Mouse (Mus musculus) heart, embryonic 14.5 days (tissue): ENCODE data around the gene Mast4. TPM values are rescaled to one million over a fixed set of nuclear protein-coding genes. Genes with fewer than 3 reads are reported as not detected.

Source experiments
- ATAC-seq: fragments of 200-750 bp; cut with Nextera tagmentation; 2 replicates; pipeline ENCODE4 v1.8.0; 2017; ENCODE audit warnings: low read depth, moderate TSS enrichment; ENCODE audit not compliant: insufficient number of reproducible peaks, insufficient read depth, low FRiP score
- H3K27ac ChIP-seq, 2 experiments: fragments of 200-500 bp in 1 of 2; fragments of 300-500 bp in 1 of 2; sonication (generic) in 1 of 2; replicated peaks in 1 of 2; 2 replicates each; pipeline ENCODE4 v1.5.1; 2012 to 2014; ENCODE audit warnings: low read depth in 2 of 2, low read length in 2 of 2, control low read depth in 1 of 2, mild to moderate bottlenecking in 1 of 2, mixed read lengths in 1 of 2; ENCODE audit not compliant: control insufficient read depth in 1 of 2, insufficient read depth in 1 of 2
- H3K27me3 ChIP-seq: fragments of 300-500 bp; sonication (generic); 2 replicates; pipeline ENCODE4 v1.6.1; 2014; ENCODE audit warnings: mild to moderate bottlenecking, low read length, control low read depth; ENCODE audit not compliant: control insufficient read depth, insufficient read depth
- H3K36me3 ChIP-seq: fragments of 300-500 bp; sonication (generic); 2 replicates; pipeline ENCODE4 v1.6.1; 2014; ENCODE audit warnings: mild to moderate bottlenecking, control low read depth, low read length, mixed read lengths; ENCODE audit not compliant: control insufficient read depth, insufficient read depth
- H3K4me1 ChIP-seq, 2 experiments: fragments of 200-500 bp in 1 of 2; fragments of 300-500 bp in 1 of 2; sonication (generic) in 1 of 2; 2 replicates each; pipeline ENCODE4 v1.6.1; 2012 to 2014; ENCODE audit warnings: low read length in 2 of 2, control low read depth in 1 of 2, mixed read lengths in 1 of 2; ENCODE audit not compliant: control insufficient read depth in 2 of 2, insufficient read depth in 2 of 2
- H3K4me2 ChIP-seq: fragments of 300-500 bp; sonication (generic); 2 replicates; pipeline ENCODE4 v1.6.1; 2014; ENCODE audit warnings: mild to moderate bottlenecking, low read length
- H3K4me3 ChIP-seq, 2 experiments: fragments of 200-500 bp in 1 of 2; fragments of 300-500 bp in 1 of 2; sonication (generic) in 1 of 2; 2 replicates each; pipeline ENCODE4 v1.5.1; 2012 to 2014; ENCODE audit warnings: low read length in 2 of 2, mild to moderate bottlenecking in 2 of 2, control low read depth in 1 of 2, low read depth in 1 of 2, moderate library complexity in 1 of 2; ENCODE audit not compliant: control insufficient read depth in 1 of 2, insufficient read depth in 1 of 2
- H3K9ac ChIP-seq: fragments of 300-500 bp; sonication (generic); 2 replicates; pipeline ENCODE4 v1.6.1; 2014; ENCODE audit warnings: mild to moderate bottlenecking, low read length
- H3K9me3 ChIP-seq: fragments of 300-500 bp; sonication (generic); 2 replicates; pipeline ENCODE4 v1.6.1; 2016; ENCODE audit warnings: low read length, control low read depth; ENCODE audit not compliant: control insufficient read depth
- WGBS: fragments of 180-500 bp; shearing (Covaris S2); extraction: QIAGEN DNeasy Blood & Tissue Kit; methylation state at CpG from one replicate; pipeline ENCODE4 v1.1.7; 2014; 5-methylcytosine and 5-hydroxymethylcytosine counted together
- polyA plus RNA-seq: library from polyadenylated mRNA; unstranded; fragments of >200 nt; fragmentation: Nextera tagmentation; extraction: Ambion mirVana; gene quantifications from 2 replicates; pipeline ENCODE4 v1.2.1, GENCODE M21; 2014

Gene Mast4
- polyA plus RNA-seq, 1 experiment from 2014 or later: 54.1 TPM

DNA sequence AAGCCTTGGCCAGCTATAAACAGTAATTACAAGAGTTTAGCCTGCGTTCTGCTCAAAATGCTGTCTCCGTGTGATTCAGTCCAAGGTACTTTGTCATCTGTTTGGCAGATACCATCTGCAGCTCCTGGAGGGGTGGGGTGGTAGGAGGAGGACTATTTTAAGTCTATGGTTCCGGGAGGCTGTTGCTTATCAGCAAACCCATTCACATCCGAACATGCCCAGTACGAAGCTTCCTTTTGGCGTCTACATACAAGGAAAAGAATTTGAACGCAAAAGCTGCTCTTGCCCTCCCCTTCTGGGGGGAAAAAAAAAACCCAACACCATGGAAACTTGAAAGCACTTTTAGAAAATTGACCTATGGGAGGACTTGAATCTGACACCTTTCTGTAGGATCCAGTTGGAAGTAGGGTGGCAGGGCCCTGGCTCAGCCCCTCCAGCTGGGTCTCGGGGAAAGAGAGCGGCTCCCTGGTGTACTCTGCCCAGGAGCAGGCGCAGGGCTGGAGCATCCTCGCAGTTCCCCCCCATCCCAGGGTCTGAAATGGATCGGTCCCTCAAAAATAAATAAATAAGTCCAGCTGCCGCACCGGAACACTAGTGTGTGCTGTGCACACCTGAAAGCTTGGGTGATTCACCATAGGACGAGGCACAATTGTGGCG, 428.2 kb downstream of the Mast4 start:
- peak; percentile 89 for ATAC-seq
- H3K9me3 ChIP-seq: no peaks in the 10 kb centered on the region
- H3K27me3 ChIP-seq: no peaks in the 10 kb centered on the region
- H3K4me1 ChIP-seq: peaks cover 8 to 22% of the 10 kb centered on the region in 2 experiments
- peak overlapping the region; percentile 58 to 72 for H3K4me3 ChIP-seq
- H3K36me3 ChIP-seq: no peaks in the 10 kb centered on the region
- H3K4me2 ChIP-seq: peak overlapping the region; percentile 81
- H3K9ac ChIP-seq: peak overlapping the region; percentile 90
- under 1% methylated on average over 16 of the region's 16 CpGs for WGBS
- peak overlapping the region; percentile 90 to 92 for H3K27ac ChIP-seq

DNA sequence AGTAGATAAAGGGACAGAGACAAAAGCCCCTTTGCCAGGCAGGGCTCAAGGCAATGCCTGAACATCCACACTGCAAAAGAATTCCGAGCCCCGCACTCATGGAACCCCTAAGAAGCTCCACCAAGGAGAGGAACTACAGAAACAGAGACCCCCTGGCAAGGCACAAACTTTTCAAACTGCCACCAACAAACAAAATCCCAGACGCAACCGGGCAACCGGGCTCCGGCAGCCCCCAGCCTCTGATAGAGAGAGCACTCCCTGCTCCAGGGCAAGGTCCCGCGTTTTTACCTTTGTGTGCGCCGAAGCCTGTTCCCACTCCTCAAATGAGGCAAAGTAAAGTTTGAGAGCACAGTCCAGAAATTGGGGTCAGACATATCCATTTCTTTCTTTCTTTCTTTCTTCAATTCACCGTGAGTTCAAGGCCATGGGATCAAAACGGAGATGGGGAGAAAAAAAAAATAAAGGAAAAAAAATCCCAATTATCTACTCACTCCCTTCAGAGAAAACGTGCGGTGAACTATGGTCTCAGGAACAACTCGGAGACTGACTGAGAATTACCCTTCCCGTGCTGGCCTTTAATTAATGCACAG, 428.8 kb downstream of the Mast4 start:
- Histone ChIP-seq H3K27ac (peak overlapping the region; percentile 90 to 92), H3K4me1 (peaks cover 10 to 29% of the 10 kb centered on the region in 2 experiments), H3K36me3 (no peaks in the 10 kb centered on the region), H3K9ac (peak overlapping the region; percentile 90), H3K27me3 (no peaks in the 10 kb centered on the region), H3K4me3 (peak overlapping the region; percentile 58 to 72), H3K4me2 (peak overlapping the region; percentile 81), H3K9me3 (no peaks in the 10 kb centered on the region)
- WGBS: under 1% methylated on average over 16 of the region's 16 CpGs
- no peak for ATAC-seq

DNA sequence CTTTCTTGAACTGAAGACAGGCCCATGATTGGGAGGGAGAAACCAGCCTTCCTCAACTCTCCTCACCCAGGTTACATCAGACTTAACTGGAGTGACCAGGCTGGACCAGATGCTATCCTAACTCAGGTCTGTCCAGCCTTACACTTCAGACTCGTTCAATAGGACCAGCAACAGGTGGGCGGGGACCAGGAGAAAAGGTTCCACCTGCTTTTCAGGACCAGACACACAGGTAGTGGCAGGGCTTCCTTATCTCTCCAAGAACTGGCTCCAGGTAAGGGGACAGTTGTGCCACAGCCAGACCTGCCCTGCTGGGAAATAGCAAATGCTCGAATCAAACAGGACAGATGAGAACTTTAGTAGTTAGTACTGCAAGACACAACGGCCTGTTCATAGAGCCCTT, 430.6 kb downstream of the Mast4 start:
- no peak for ATAC-seq
- H3K4me3 ChIP-seq: peak overlapping the region in 1 of 2 experiments; percentile 29; a peak in 1 of 4 replicates

DNA sequence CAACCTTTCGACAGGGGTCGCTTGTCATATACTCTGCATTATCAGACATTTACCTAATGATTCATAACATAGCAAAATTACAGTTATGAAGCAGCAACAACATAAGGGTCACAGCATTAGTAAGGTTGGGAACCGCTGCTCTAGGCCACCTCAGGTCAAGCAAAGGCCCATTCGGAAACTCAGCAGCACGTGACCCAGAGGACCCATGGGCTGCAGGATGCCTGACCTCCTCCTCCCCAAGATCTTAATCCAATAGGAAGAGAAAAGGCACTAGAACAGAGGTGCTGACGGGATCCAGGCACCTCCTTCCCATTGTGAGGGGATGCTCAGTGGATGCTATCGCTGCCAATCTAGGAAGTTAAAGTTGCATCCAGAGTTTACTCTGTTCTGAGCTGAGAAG, 432.2 kb downstream of the Mast4 start:
- no peak for ATAC-seq

More for the DNA sequence above, 430.6 kb downstream of the Mast4 start:
- Histone ChIP-seq H3K4me1 (peaks cover 26 to 47% of the 10 kb centered on the region in 2 experiments), H3K4me2 (peak overlapping the region; percentile 81), H3K9me3 (no peaks in the 10 kb centered on the region), H3K27me3 (no peaks in the 10 kb centered on the region), H3K27ac (no peak overlapping the region), H3K9ac (no peak overlapping the region), H3K36me3 (no peaks in the 10 kb centered on the region)
- 61% methylated on average over 4 of the region's 4 CpGs for WGBS

DNA sequence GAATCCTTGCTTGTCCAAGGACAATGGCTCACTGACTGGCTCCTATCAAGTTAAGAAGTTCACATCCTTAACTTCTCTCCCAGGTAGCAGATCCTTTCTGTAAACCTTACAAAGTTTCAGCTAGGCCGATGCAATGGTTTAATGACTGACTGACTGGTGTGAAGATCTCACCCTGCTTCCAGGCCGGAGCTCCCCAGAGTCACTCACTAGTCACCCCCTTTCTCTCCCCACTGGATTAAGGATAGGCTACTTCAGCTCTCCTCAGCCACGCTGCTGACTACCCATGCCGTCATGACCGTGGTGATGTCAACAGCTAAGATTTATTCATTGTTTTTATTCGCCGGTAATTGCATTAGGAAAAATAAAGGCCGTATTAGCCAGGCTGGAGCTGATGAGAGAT, 433.8 kb downstream of the Mast4 start:
- H3K4me1 ChIP-seq: peaks cover 33 to 57% of the 10 kb centered on the region in 2 experiments
- H3K4me2 ChIP-seq: no peak overlapping the region
- 0 out of 2 replicates have a peak overlapping the region, but pooled peaks have one; percentile 8 for H3K9ac ChIP-seq
- H3K27me3 ChIP-seq: no peaks in the 10 kb centered on the region
- no peak overlapping the region for H3K27ac ChIP-seq
- H3K9me3 ChIP-seq: no peaks in the 10 kb centered on the region
- H3K36me3 ChIP-seq: no peaks in the 10 kb centered on the region
- H3K4me3 ChIP-seq: no peak overlapping the region
- no peak for ATAC-seq
- WGBS: 79% methylated on average over 8 of the region's 8 CpGs

More for the DNA sequence above, 432.2 kb downstream of the Mast4 start:
- H3K4me3 ChIP-seq: no peak overlapping the region
- no peak overlapping the region for H3K27ac ChIP-seq
- H3K27me3 ChIP-seq: no peaks in the 10 kb centered on the region
- peaks cover 34 to 51% of the 10 kb centered on the region in 2 experiments for H3K4me1 ChIP-seq
- H3K9ac ChIP-seq: no peak overlapping the region
- WGBS: 86% methylated on average over 7 of the region's 7 CpGs
- H3K9me3 ChIP-seq: no peaks in the 10 kb centered on the region
- H3K4me2 ChIP-seq: no peak overlapping the region
- H3K36me3 ChIP-seq: no peaks in the 10 kb centered on the region

DNA sequence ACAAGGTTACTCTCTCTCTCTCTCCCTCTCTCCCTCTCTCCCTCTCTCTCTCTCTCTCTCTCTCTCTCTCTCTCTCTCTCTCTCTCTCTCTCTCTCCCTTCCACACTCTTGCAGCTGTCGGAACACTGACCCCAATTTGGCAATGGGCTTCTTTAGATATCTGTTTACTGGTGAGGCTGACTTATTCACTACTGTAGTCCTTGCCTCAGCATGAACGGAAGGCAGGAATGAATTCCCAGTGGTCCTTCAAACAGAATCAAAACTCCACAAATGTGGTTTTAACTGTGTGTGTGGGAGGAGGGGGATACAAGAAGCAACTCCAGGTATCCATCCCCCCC, 434.2 kb downstream of the Mast4 start:
- no peak for ATAC-seq
- H3K4me2 ChIP-seq: no peak overlapping the region
- H3K36me3 ChIP-seq: no peaks in the 10 kb centered on the region
- H3K4me3 ChIP-seq: no peak overlapping the region
- peaks cover 33 to 62% of the 10 kb centered on the region in 2 experiments for H3K4me1 ChIP-seq
- no peaks in the 10 kb centered on the region for H3K27me3 ChIP-seq
- WGBS: 18% methylated on average over 2 of the region's 2 CpGs
- no peaks in the 10 kb centered on the region for H3K9me3 ChIP-seq
- 0 out of 2 replicates have a peak overlapping the region, but pooled peaks have one; percentile 8 for H3K9ac ChIP-seq
- no peak overlapping the region for H3K27ac ChIP-seq

DNA sequence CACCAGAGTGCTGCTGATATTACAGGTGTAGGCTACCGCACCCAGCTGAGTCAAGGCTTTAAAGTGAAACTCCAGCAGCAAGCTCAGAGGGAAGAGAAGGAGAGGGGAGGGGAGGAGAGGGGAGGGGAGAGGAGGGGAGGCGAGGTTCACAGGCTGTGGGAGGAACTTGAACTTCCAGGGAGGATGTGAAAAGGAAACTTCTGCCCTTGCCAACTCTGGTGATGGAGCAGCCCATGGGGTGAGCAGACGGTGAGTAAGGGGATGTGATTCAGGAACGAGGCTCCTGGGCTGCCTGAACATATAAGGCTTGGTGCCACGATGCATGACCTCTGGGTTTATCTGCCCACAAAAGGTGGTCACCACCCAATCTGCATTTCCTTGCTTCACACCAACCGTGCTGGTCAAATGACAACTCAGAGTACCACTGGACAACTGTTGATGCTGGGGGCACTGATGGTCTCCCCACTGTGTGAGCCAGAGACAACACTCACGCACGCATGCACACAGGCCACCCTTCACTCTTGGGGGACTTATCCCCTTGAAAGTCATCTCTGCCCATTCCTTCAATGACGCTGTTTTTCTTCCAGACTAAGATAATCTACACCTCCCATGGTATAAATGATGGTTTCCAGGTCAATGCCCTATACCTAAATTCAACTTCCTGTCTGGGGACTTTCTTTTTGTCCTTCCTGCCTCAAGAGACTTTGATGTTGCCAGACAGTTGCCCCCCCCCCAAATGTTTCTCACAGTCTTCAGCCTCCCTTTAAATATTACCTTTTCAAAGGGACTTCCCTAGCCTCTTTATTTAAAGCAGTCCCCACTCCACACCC, 434.8 kb downstream of the Mast4 start:
- Histone ChIP-seq H3K4me3 (no peak overlapping the region), H3K36me3 (no peaks in the 10 kb centered on the region), H3K4me2 (peak overlapping the region; percentile 27), H3K27ac (peak overlapping the region; percentile 30 to 75; a peak in 3 of 4 replicates), H3K4me1 (peaks cover 37 to 65% of the 10 kb centered on the region in 2 experiments), H3K9ac (peak overlapping the region; percentile 18; the same call in 1 of the 2 replicates), H3K9me3 (no peaks in the 10 kb centered on the region), H3K27me3 (no peaks in the 10 kb centered on the region)
- 49% methylated on average over 9 of the region's 9 CpGs for WGBS
- 0 out of 2 replicates have a peak, but pooled peaks have one; percentile 19 for ATAC-seq
